Comparison of ENCODE assay signal across 21 mouse cellular contexts in genomic region chr3:38270742-38271141, GRCm38 (mm10).
A peak's percentile ranks its signal among the peaks of the same experiment; 100 is the strongest.
DNase-seq lines count a peak whose midpoint lies in the region; ATAC-seq and TF ChIP-seq lines count a peak whose summit lies in the region.
"Had no signal": no experiment of that assay in that cellular context is flagged by ENCODE, and none has a peak within 500 bp of the region (broad histone marks: within the 10 kb centered on the region; RNA-seq: fewer than 3 reads in every experiment).

No protein-coding gene starts in this region.

- in situ Hi-C loops in Patski (cut with MboI; ENCODE audit: low pct_unique_long_range_greater_than_20kb): loop anchor here (10.0 kb wide), 1 partner anchor 174 kb away; no protein-coding TSS in a partner anchor

- H3K9ac ChIP-seq in lung, embryonic 14.5 days: no peak overlapping the region
- no peak overlapping the region for H3K9ac ChIP-seq in midbrain, embryonic 11.5 days (ENCODE audit: low read length)
- H3K9ac ChIP-seq: embryonic facial prominence, embryonic 12.5 days; forebrain, embryonic 13.5 days; forebrain, embryonic 15.5 days; forebrain, postnatal 0 days had no signal

- peak overlapping the region; percentile 31 for H3K4me2 ChIP-seq in lung, embryonic 14.5 days
- no peak overlapping the region for H3K4me2 ChIP-seq in midbrain, embryonic 11.5 days
- H3K4me2 ChIP-seq: embryonic facial prominence, embryonic 12.5 days; forebrain, embryonic 13.5 days; forebrain, embryonic 15.5 days had no signal

- H3K36me3 ChIP-seq in lung, embryonic 14.5 days (ENCODE audit: insufficient read depth): no peaks in the 10 kb centered on the region
- no peaks in the 10 kb centered on the region for H3K36me3 ChIP-seq in midbrain, embryonic 11.5 days (ENCODE audit: control insufficient read depth, insufficient read depth, low read length)
- H3K36me3 ChIP-seq in midbrain, embryonic 10.5 days: no peaks in the 10 kb centered on the region
- H3K36me3 ChIP-seq: embryonic facial prominence, embryonic 10.5 days; embryonic facial prominence, embryonic 12.5 days; forebrain, embryonic 15.5 days had no signal

- no peak for TF ChIP-seq CTCF in lung, embryonic 14.5 days (IDR thresholded peaks at IDR 0.05; ENCODE audit: low read depth)
- no peak for TF ChIP-seq CTCF in lung, adult 2 months (IDR thresholded peaks at IDR 0.05; ENCODE audit: insufficient read depth, low read length)
- no peak for TF ChIP-seq CTCF in Patski (IDR thresholded peaks at IDR 0.05)

- no peak for ATAC-seq in lung, embryonic 14.5 days (ENCODE audit: insufficient read depth)
- ATAC-seq in midbrain, embryonic 11.5 days (ENCODE audit: low FRiP score): no peak
- ATAC-seq in Patski: peak; percentile 64
- ATAC-seq in inflammation-experienced regulatory T-cells, adult 6 months: no peak
- ATAC-seq: forebrain, embryonic 13.5 days; forebrain, embryonic 15.5 days; forebrain, postnatal 0 days had no signal

- no peak for TF ChIP-seq POLR2A in lung, adult 2 months (IDR thresholded peaks at IDR 0.05; ENCODE audit: borderline replicate concordance, extremely low read depth, low read depth, low read length)

- POLR2A ChIA-PET in Patski (lab: Charles Lee): no interaction called here

- CTCF ChIA-PET in Patski (lab: Charles Lee): interaction anchor here (0.8 kb wide), 1 partner anchor 15 kb away, joined by 3 read pairs; no protein-coding TSS in a partner anchor

- WGBS in lung, embryonic 14.5 days: 40% methylated on average over 6 of the region's 6 CpGs
- WGBS in lung, adult 2 months: 53% methylated on average over 6 of the region's 6 CpGs
- 75% methylated on average over 6 of the region's 6 CpGs for WGBS in midbrain, embryonic 11.5 days
- 72% methylated on average over 6 of the region's 6 CpGs for WGBS in midbrain, embryonic 10.5 days

- no peak overlapping the region for H3K27ac ChIP-seq in lung, embryonic 14.5 days (ENCODE audit: low read depth)
- H3K27ac ChIP-seq in midbrain, embryonic 11.5 days (ENCODE audit: low read depth, low read length): no peak overlapping the region
- no peak overlapping the region for H3K27ac ChIP-seq in midbrain, embryonic 10.5 days (replicated peaks)
- H3K27ac ChIP-seq: embryonic facial prominence, embryonic 10.5 days; embryonic facial prominence, embryonic 12.5 days; forebrain, embryonic 13.5 days; forebrain, embryonic 15.5 days had no signal

- no peak overlapping the region for H3K4me3 ChIP-seq in lung, embryonic 14.5 days (ENCODE audit: low read depth, low read length)
- no peak overlapping the region for H3K4me3 ChIP-seq in lung, adult 2 months (replicated peaks; ENCODE audit: extremely low read depth, low read depth, low read length)
- no peak overlapping the region for H3K4me3 ChIP-seq in midbrain, embryonic 11.5 days (ENCODE audit: low read depth, low read length)
- H3K4me3 ChIP-seq in midbrain, embryonic 10.5 days: no peak overlapping the region
- H3K4me3 ChIP-seq: embryonic facial prominence, embryonic 10.5 days; embryonic facial prominence, embryonic 12.5 days; forebrain, embryonic 13.5 days; forebrain, embryonic 15.5 days had no signal

- H3K9me3 ChIP-seq in lung, embryonic 14.5 days (ENCODE audit: low read depth, low read length): no peaks in the 10 kb centered on the region
- no peaks in the 10 kb centered on the region; the same call in 1 of the 2 replicates for H3K9me3 ChIP-seq in midbrain, embryonic 11.5 days (ENCODE audit: control insufficient read depth, low read length)
- no peaks in the 10 kb centered on the region for H3K9me3 ChIP-seq in midbrain, embryonic 10.5 days (replicated peaks)
- H3K9me3 ChIP-seq: embryonic facial prominence, embryonic 12.5 days; forebrain, embryonic 13.5 days; forebrain, embryonic 15.5 days had no signal

- no peaks in the 10 kb centered on the region for H3K27me3 ChIP-seq in lung, embryonic 14.5 days (ENCODE audit: insufficient read depth, low read length)
- H3K27me3 ChIP-seq in midbrain, embryonic 11.5 days (ENCODE audit: control insufficient read depth, insufficient read depth, low read length): no peaks in the 10 kb centered on the region
- H3K27me3 ChIP-seq in midbrain, embryonic 10.5 days (ENCODE audit: low read depth, poor library complexity, severe bottlenecking): no peaks in the 10 kb centered on the region
- no peaks in the 10 kb centered on the region for H3K27me3 ChIP-seq in Patski
- H3K27me3 ChIP-seq: embryonic facial prominence, embryonic 12.5 days; forebrain, embryonic 13.5 days; forebrain, embryonic 15.5 days had no signal

- peak; percentile 11 for DNase-seq in lung, embryonic 14.5 days
- DNase-seq in lung, adult 2 months: no peak
- DNase-seq in midbrain, embryonic 11.5 days (ENCODE audit: low spot score, missing footprints): peak; percentile 57
- no peak for DNase-seq in midbrain, embryonic 10.5 days (ENCODE audit: low spot score)
- no peak for DNase-seq in Patski (ENCODE audit: low read depth, low spot score)
- DNase-seq: adrenal gland, adult 2 months; adrenal gland, postnatal 10 days; adrenal gland, postnatal 25 days; cerebellum, adult 11 months; cerebellum, adult 18-20 months; cerebellum, adult 8-10 months; cerebellum, adult 9-11 months; cerebellum, postnatal 14 days; cerebellum, postnatal 36 days; embryo, embryonic 11 days; forebrain, postnatal 0 days had no signal

- peaks cover 5% of the 10 kb centered on the region for H3K4me1 ChIP-seq in lung, embryonic 14.5 days (ENCODE audit: insufficient read depth)
- no peaks in the 10 kb centered on the region for H3K4me1 ChIP-seq in lung, adult 2 months (ENCODE audit: control insufficient read depth, insufficient read depth, low read length)
- H3K4me1 ChIP-seq in midbrain, embryonic 11.5 days (ENCODE audit: control insufficient read depth, insufficient read depth, low read length): no peaks in the 10 kb centered on the region
- peaks cover 6% of the 10 kb centered on the region; the same call in 1 of the 2 replicates for H3K4me1 ChIP-seq in midbrain, embryonic 10.5 days
- H3K4me1 ChIP-seq: forebrain, embryonic 13.5 days; forebrain, embryonic 15.5 days had no signal

Comparison
In these comparisons a context has a peak if more than half of its experiments do, and no peak if none do; other contexts are left out.
1. DNase-seq: peak in lung, embryonic 14.5 days (single experiment) and midbrain, embryonic 11.5 days (single experiment); none in lung, adult 2 months (single experiment), midbrain, embryonic 10.5 days (single experiment) and Patski (single experiment).